Mouse (Mus musculus): ENCODE results near the gene Omp. TPM values are rescaled to one million over a fixed set of nuclear protein-coding genes. Genes with fewer than 3 reads are reported as not detected.

The Omp gene
- polyA plus RNA-seq, 1 experiment: 0.42 TPM

DNA sequence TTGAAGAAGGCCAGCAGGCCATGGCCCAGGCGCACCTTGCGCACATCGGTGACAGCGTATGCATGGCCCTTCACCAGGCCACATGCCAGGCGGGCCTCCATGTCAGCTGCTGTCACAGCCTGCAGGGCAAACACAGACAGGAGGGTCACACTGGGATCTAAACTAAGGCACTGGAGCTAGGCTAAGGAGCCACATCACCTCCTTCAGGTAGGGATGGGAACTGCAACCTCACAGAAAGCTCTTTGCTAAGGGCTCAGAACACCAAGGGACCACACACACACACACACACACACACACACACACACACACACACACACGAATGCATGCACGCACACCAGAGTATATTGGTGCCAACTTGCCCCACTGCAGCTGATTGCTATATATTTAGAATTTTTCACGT, 13.6 kb downstream of the Omp start:
- Histone ChIP-seq H3K9me3 (ENCODE audit: control insufficient read depth, low read length) (no peaks in the 10 kb centered on the region), H3K27me3 (ENCODE audit: control insufficient read depth) (no peaks in the 10 kb centered on the region), H3K36me3 (ENCODE audit: control insufficient read depth) (peaks cover 85% of the 10 kb centered on the region), H3K4me1 (ENCODE audit: control insufficient read depth) (no peaks in the 10 kb centered on the region), H3K4me3 (replicated peaks) (no peak overlapping the region)
- TF ChIP-seq GATA1 (IDR thresholded peaks at IDR 0.05; ENCODE audit: low read length) (no peak), TAL1 (IDR thresholded peaks at IDR 0.05; ENCODE audit: low read length) (no peak)

DNA sequence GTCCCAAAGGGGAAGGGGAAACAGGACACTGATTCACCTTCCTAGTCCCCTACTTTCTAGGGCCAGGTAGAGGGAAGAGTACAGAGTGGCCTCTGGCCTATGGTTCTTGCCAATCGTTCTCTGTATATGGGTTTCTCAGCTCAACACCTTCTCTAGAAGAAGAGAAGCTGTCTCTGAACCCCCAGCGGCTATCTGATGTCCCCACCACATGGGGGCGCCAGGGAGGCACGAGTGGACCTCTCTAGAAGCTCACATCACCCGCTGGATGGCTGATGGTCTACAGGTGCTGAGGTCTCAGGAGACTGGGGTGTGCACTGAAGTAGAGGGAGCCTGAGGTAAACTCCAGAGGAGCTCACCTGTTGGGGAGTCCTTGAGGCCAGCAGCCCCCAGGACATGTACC, 19.8 kb downstream of the Omp start:
- TF ChIP-seq GATA1 (IDR thresholded peaks at IDR 0.05; ENCODE audit: low read length): no peak
- TF ChIP-seq TAL1 (IDR thresholded peaks at IDR 0.05; ENCODE audit: low read length): no peak
- Histone ChIP-seq H3K4me3 (replicated peaks) (no peak overlapping the region), H3K27me3 (ENCODE audit: control insufficient read depth) (no peaks in the 10 kb centered on the region), H3K9me3 (ENCODE audit: control insufficient read depth, low read length) (no peaks in the 10 kb centered on the region), H3K36me3 (ENCODE audit: control insufficient read depth) (peaks cover 87% of the 10 kb centered on the region), H3K4me1 (ENCODE audit: control insufficient read depth) (peaks cover 3% of the 10 kb centered on the region)

DNA sequence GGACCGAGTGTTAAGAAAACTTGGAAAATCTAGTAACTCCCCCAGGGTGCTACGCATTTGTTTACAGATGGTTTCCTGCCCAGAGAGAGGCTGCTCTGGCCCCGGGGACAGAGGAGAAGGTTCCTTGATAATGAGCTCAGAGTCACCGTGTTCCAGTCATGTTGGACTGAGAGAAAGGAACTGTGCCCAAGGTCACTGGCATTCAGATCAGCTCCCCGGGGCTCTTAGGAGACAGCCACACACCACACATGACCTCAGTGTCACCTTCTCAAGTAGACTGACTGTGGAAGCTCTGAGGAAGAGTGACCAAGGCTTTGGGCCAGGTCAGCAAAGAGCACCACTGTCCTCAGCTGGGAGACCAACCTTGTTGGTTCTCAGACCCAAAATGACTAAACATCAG, 20.6 kb downstream of the Omp start:
- no peaks in the 10 kb centered on the region for H3K9me3 ChIP-seq (ENCODE audit: control insufficient read depth, low read length)
- no peaks in the 10 kb centered on the region for H3K27me3 ChIP-seq (ENCODE audit: control insufficient read depth)
- no peak overlapping the region for H3K4me3 ChIP-seq (replicated peaks)
- H3K36me3 ChIP-seq (ENCODE audit: control insufficient read depth): peaks cover 79% of the 10 kb centered on the region
- peaks cover 6% of the 10 kb centered on the region for H3K4me1 ChIP-seq (ENCODE audit: control insufficient read depth)
- TF ChIP-seq TAL1 (IDR thresholded peaks at IDR 0.05; ENCODE audit: low read length) (no peak), GATA1 (IDR thresholded peaks at IDR 0.05; ENCODE audit: low read length) (no peak)

DNA sequence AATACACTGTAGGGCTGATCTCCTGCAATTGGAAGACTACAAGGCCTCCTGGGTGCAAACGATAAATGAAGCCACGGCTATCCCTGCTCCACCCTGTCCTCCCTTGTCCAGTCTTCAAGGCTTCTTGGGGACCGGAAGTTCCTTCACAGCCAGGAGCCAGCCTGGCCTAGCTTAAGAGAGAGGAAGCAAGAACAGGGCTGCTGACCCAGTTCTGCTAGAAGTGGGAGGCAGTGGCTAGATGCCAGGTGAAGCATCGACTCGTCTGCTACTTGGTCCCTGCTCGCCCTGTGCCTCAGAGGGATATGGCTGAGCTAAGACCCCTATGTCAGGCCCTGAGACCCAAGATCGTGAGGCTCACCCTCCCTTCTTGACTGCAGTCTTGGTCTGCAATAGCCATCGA, 23.6 kb downstream of the Omp start:
- H3K4me1 ChIP-seq (ENCODE audit: control insufficient read depth): peaks cover 10% of the 10 kb centered on the region
- H3K4me3 ChIP-seq (replicated peaks): no peak overlapping the region
- TF ChIP-seq GATA1 (IDR thresholded peaks at IDR 0.05; ENCODE audit: low read length): no peak
- no peak for TF ChIP-seq TAL1 (IDR thresholded peaks at IDR 0.05; ENCODE audit: low read length)
- no peaks in the 10 kb centered on the region; the same call in 1 of the 2 replicates for H3K27me3 ChIP-seq (ENCODE audit: control insufficient read depth)
- no peaks in the 10 kb centered on the region for H3K9me3 ChIP-seq (ENCODE audit: control insufficient read depth, low read length)
- peaks cover 49% of the 10 kb centered on the region for H3K36me3 ChIP-seq (ENCODE audit: control insufficient read depth)

DNA sequence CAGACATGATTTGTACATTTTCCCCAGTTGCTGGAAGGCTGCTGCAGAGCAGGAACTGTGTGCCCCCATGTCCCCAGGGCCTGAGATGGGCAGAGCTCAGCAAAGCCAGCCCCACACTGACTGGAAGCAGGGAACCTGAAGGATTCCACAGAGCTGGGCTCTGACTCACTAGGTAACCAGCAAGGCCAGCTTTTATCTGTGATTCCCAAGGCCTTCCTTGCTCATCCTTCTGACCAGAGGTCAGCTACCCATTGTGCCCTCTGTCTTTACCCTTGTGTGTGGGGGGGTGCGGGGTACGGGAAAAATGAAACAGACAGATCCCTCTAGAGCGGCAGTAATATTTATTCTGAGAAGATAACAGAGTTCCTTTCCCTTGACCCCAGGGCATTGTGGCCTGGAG, 24.1 kb downstream of the Omp start:
- no peak for TF ChIP-seq TAL1 (IDR thresholded peaks at IDR 0.05; ENCODE audit: low read length)
- TF ChIP-seq GATA1 (IDR thresholded peaks at IDR 0.05; ENCODE audit: low read length): no peak
- Histone ChIP-seq H3K27me3 (ENCODE audit: control insufficient read depth) (no peaks in the 10 kb centered on the region; the same call in 1 of the 2 replicates), H3K4me1 (ENCODE audit: control insufficient read depth) (peaks cover 10% of the 10 kb centered on the region)

DNA sequence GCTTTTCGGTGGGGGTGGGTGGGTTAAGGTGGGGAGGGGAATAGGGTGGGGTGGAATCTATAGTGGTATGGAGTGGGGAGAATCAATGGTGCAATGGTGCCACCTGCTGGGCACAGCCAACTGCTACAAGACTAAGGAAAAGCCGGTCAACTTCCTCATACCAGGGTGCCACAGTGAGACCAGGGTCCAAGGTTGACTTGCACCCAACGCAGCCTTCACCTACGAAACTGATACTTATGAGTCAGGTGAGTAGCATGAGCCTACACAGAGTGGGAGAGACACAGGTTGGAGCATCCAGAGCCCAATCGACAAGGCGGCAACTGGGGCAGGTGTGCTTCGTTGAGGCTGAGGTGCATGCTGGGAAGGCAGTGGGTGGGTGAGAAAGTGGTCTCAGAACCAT, 25.0 kb downstream of the Omp start:
- Histone ChIP-seq H3K27me3 (ENCODE audit: control insufficient read depth) (no peaks in the 10 kb centered on the region; the same call in 1 of the 2 replicates), H3K9me3 (ENCODE audit: control insufficient read depth, low read length) (no peaks in the 10 kb centered on the region), H3K36me3 (ENCODE audit: control insufficient read depth) (peaks cover 35% of the 10 kb centered on the region), H3K4me3 (replicated peaks) (peak overlapping the region; percentile 38), H3K4me1 (ENCODE audit: control insufficient read depth) (peaks cover 10% of the 10 kb centered on the region)
- TF ChIP-seq TAL1 (IDR thresholded peaks at IDR 0.05; ENCODE audit: low read length) (no peak), GATA1 (IDR thresholded peaks at IDR 0.05; ENCODE audit: low read length) (no peak)

More for the DNA sequence above, 24.1 kb downstream of the Omp start:
- no peaks in the 10 kb centered on the region for H3K9me3 ChIP-seq (ENCODE audit: control insufficient read depth, low read length)
- no peak overlapping the region for H3K4me3 ChIP-seq (replicated peaks)
- H3K36me3 ChIP-seq (ENCODE audit: control insufficient read depth): peaks cover 44% of the 10 kb centered on the region

DNA sequence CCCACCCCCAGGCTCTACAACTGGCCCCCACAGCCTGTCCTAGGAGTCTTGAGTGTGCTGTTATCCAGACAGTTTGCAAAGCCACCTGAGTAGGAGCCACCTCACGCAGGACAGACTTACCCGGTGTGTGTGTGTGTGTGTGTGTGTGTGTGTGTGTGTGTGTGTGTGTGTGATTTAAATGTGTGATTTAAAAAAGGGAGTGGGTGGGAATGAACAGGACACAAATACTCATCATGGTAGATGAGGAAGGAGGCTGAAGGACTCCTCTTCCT, 25.4 kb downstream of the Omp start:
- Histone ChIP-seq H3K36me3 (ENCODE audit: control insufficient read depth) (peaks cover 31% of the 10 kb centered on the region), H3K27me3 (ENCODE audit: control insufficient read depth) (no peaks in the 10 kb centered on the region; the same call in 1 of the 2 replicates), H3K4me3 (replicated peaks) (no peak overlapping the region), H3K4me1 (ENCODE audit: control insufficient read depth) (peaks cover 10% of the 10 kb centered on the region), H3K9me3 (ENCODE audit: control insufficient read depth, low read length) (no peaks in the 10 kb centered on the region)
- no peak for TF ChIP-seq GATA1 (IDR thresholded peaks at IDR 0.05; ENCODE audit: low read length)
- no peak for TF ChIP-seq TAL1 (IDR thresholded peaks at IDR 0.05; ENCODE audit: low read length)

DNA sequence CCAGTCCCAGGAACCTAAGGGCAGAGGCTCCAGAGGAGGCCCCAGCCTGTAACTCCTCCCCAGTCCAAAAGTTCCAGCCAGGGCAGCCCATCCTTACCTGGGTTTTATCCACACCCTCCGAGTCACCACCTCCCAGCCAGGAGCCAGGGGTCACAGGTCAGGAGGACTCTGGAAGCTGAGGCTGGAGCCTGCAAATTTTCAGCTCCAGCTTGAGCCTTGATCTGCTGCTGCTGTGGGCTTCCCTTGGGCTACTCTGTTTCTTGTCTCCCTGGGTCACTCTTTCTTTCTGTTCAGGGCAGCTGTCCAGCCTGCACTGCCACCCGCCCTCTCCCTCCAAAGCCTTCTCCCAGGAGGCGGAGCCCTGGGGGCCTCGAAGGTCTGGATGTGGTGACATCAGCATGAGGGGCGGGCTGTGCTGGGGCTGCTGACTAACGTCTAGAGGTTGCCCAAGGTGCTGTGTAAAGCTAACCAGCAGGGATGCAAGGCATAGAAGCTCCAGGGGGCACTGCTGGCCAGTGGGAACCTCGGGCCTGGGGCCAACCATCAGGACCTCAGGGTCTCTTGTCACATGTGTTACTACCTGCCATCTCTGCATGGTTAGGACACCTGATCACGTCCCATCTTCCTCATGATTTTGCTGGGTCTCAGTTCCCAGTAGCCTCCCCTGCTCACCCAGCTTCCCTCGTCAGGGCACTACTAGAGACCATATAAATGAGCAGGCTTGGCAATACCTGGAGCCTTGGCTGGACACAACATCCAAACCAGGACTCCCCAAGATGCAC, 25.9 kb downstream of the Omp start, which contains the start of gene Myo7a:
TSS of gene Myo7a (minus strand) at position 346 of the 782 bp plus-strand sequence.
- H3K4me3 ChIP-seq (replicated peaks): peak within 1 kb of the TSS; percentile 38

DNA sequence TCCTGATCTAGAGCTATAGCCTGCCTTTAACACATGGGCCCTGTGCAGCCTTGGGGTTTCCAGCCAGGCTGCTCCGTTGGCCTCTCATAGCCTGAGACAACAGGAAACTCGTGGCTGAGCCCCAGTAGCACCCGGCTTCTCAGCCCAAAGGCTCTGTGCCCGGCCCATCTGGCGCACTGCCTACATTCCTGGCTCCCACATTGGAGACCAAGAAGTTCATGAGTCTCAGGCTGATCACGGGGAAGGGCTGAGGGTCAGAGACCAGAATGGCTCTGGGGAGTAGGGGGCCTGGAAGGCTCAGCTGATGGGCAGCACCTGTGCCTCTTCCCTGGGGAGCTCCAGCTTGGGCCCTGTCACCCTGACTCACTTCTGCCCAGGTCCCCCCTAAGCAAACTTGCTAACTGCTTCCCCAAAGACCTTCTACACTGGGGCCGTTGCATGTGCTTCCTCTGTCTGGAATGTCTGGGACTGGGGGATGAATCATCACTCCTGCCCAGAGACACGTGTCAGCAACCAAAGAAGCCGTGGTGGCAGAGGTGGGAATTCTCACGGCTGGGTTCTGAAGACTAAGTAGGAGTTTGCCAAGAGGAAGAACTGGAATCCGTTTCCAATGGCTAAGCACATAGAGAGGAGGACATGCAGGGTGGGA, 28.2 kb downstream of the Omp start:
- TF ChIP-seq GATA1 (IDR thresholded peaks at IDR 0.05; ENCODE audit: low read length) (no peak), TAL1 (IDR thresholded peaks at IDR 0.05; ENCODE audit: low read length) (no peak)
- H3K4me1 ChIP-seq (ENCODE audit: control insufficient read depth): peaks cover 10% of the 10 kb centered on the region

More for the DNA sequence above, 25.9 kb downstream of the Omp start, which contains the start of gene Myo7a:
- Histone ChIP-seq H3K4me1 (ENCODE audit: control insufficient read depth) (peaks cover 10% of the 10 kb centered on the region), H3K36me3 (ENCODE audit: control insufficient read depth) (peaks cover 26% of the 10 kb centered on the region), H3K27me3 (ENCODE audit: control insufficient read depth) (no peaks in the 10 kb centered on the region; the same call in 1 of the 2 replicates), H3K9me3 (ENCODE audit: control insufficient read depth, low read length) (no peaks in the 10 kb centered on the region)
- TF ChIP-seq GATA1 (IDR thresholded peaks at IDR 0.05; ENCODE audit: low read length): no peak
- no peak for TF ChIP-seq TAL1 (IDR thresholded peaks at IDR 0.05; ENCODE audit: low read length)

More for the DNA sequence above, 28.2 kb downstream of the Omp start:
- Histone ChIP-seq H3K27me3 (ENCODE audit: control insufficient read depth) (peaks cover 9% of the 10 kb centered on the region), H3K36me3 (ENCODE audit: control insufficient read depth) (peaks cover 5% of the 10 kb centered on the region), H3K4me3 (replicated peaks) (no peak overlapping the region), H3K9me3 (ENCODE audit: control insufficient read depth, low read length) (no peaks in the 10 kb centered on the region)
